Mouse (Mus musculus) C2C12 (cell line): ENCODE measurements around the gene Cacna2d3. TPM values are rescaled to one million over a fixed set of nuclear protein-coding genes. Genes with fewer than 3 reads are reported as not detected.

ENCODE experiments used
- H3K27me3 ChIP-seq: one replicate; pipeline ENCODE4 v1.6.1; 2011; ENCODE audit not compliant: control insufficient read depth, insufficient read depth, insufficient read length
- H3K36me3 ChIP-seq: one replicate; pipeline ENCODE4 v1.6.1; 2011; ENCODE audit not compliant: control insufficient read depth, insufficient read depth
- H3K4me3 ChIP-seq: one replicate; pipeline ENCODE4 v1.5.1; 2011; ENCODE audit warnings: mild to moderate bottlenecking, control low read depth; ENCODE audit not compliant: poor library complexity, insufficient read depth, severe bottlenecking
- H3K79me2 ChIP-seq: one replicate; pipeline ENCODE4 v1.6.1; 2011; ENCODE audit not compliant: control insufficient read depth, insufficient read depth
- H3K79me3 ChIP-seq: one replicate; pipeline ENCODE4 v1.6.1; 2011; ENCODE audit warnings: low read depth, control low read depth
- H3ac ChIP-seq: one replicate; pipeline ENCODE3; 2011; ENCODE audit warnings: low read depth; ENCODE audit not compliant: control insufficient read depth, insufficient read length
- CEBPB ChIP-seq: IDR thresholded peaks from one replicate; pipeline ENCODE4 v1.6.1; 2011; ENCODE audit warnings: low read depth, mild to moderate bottlenecking, control low read depth, moderate library complexity
- CTCF ChIP-seq: IDR thresholded peaks from one replicate; pipeline ENCODE4 v1.5.1; 2011; ENCODE audit not compliant: control insufficient read depth, insufficient read depth, insufficient read length
- FOSL1 ChIP-seq: IDR thresholded peaks from one replicate; pipeline ENCODE4 v1.8.0; 2011; ENCODE audit warnings: mild to moderate bottlenecking, low read length; ENCODE audit not compliant: poor library complexity, insufficient read depth, severe bottlenecking
- MAX ChIP-seq: IDR thresholded peaks from one replicate; pipeline ENCODE4 v1.6.1; 2011; ENCODE audit warnings: mild to moderate bottlenecking, control low read depth
- MYOD1 ChIP-seq: IDR thresholded peaks from one replicate; pipeline ENCODE4 v1.6.1; 2011; ENCODE audit warnings: low read depth; ENCODE audit not compliant: control insufficient read depth, insufficient read length
- MYOG ChIP-seq: IDR thresholded peaks from one replicate; pipeline ENCODE4 v1.6.1; 2011; ENCODE audit not compliant: control insufficient read depth, insufficient read length; ENCODE audit errors: extremely low read depth
- USF1 ChIP-seq: IDR thresholded peaks from one replicate; pipeline ENCODE4 v1.6.1; 2011; ENCODE audit warnings: low read depth, mild to moderate bottlenecking, control low read depth, moderate library complexity
- polyA plus RNA-seq: library from polyadenylated mRNA; unstranded; fragments of >200 nt; fragmentation: generic; extraction: Trizol; gene quantifications from one replicate; pipeline ENCODE4 v1.2.1, GENCODE M21; 2012; ENCODE audit warnings: missing spikeins

Cacna2d3 gene
- polyA plus RNA-seq, 1 experiment = not detected

DNA sequence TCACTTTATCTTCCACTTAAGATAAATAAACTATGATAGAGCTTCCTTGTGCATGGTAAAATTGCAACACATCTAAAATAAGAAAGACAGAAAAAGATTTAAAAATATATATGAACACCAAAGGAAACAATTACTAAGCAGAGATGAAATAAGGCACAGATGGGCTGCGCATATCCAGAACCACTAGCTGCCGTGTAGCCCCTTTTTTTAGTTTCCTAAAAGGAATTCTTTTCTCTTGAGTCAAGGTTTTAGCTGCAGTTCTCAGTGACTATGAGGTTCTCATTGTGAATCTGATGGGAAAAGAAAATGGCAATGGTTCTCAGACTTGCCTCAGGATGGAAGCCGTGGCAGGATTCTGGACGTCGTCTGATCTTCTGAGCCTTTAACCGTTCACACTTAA lies 814.0 kb downstream of the Cacna2d3 start:
- TF ChIP-seq FOSL1 (no peak), MYOD1 (no peak), CEBPB (no peak), MYOG (no peak), MAX (no peak), USF1 (no peak), CTCF (no peak)
- Histone ChIP-seq H3K27me3 (no peaks in the 10 kb centered on the region), H3K79me2 (no peaks in the 10 kb centered on the region), H3ac (no peak overlapping the region), H3K79me3 (no peaks in the 10 kb centered on the region), H3K4me3 (no peak overlapping the region), H3K36me3 (no peaks in the 10 kb centered on the region)

DNA sequence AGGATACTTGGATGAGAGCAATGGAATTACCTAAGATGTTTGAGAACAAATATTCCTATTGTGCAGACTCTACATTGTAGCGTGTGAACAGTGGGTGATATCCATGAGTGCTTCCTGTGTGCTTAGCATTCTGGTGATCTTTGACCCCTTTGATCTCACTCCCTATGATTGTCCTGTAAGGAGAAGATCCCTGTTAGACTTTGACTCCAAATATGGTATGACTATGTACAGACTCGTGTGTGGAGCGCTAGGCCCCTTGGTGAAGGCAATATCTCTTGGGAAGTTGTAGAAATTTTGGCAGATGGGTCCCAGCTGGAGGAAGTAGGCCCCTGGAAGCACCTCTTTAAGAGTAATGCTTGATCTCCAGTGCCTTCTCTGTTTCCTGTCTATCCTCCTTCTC lies 829.1 kb downstream of the Cacna2d3 start:
- no peak for TF ChIP-seq CTCF
- no peak for TF ChIP-seq FOSL1
- TF ChIP-seq MAX = no peak
- no peak for TF ChIP-seq USF1
- TF ChIP-seq MYOD1 = no peak
- TF ChIP-seq MYOG = no peak
- TF ChIP-seq CEBPB = no peak
- Histone ChIP-seq H3K27me3 (no peaks in the 10 kb centered on the region), H3K4me3 (no peak overlapping the region), H3K79me3 (no peaks in the 10 kb centered on the region), H3K36me3 (no peaks in the 10 kb centered on the region), H3ac (no peak overlapping the region), H3K79me2 (no peaks in the 10 kb centered on the region)

DNA sequence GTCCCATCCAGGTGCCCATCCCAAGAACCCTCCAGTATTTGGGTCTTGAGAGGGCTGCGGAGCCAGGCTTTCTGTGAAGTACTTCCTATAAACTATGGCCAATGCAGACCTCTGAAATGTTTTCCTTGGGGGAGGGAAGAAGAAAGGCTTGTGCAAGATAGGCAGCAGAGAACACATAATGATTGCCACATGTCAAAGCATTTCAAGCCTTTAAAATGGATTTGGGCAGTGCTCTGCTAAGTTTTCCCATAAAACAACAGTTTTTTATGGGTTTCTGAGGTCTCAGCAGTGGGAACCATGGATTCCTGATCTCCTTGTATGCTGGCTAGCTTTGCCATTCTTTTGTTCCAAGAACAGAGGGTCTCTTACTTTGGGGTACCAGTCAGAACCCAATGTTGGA lies 834.3 kb downstream of the Cacna2d3 start:
- Histone ChIP-seq H3K36me3 (no peaks in the 10 kb centered on the region), H3K27me3 (no peaks in the 10 kb centered on the region), H3K79me3 (no peaks in the 10 kb centered on the region), H3K79me2 (no peaks in the 10 kb centered on the region), H3K4me3 (no peak overlapping the region), H3ac (no peak overlapping the region)
- TF ChIP-seq CEBPB = no peak
- TF ChIP-seq MYOD1 = no peak
- TF ChIP-seq FOSL1 = no peak

DNA sequence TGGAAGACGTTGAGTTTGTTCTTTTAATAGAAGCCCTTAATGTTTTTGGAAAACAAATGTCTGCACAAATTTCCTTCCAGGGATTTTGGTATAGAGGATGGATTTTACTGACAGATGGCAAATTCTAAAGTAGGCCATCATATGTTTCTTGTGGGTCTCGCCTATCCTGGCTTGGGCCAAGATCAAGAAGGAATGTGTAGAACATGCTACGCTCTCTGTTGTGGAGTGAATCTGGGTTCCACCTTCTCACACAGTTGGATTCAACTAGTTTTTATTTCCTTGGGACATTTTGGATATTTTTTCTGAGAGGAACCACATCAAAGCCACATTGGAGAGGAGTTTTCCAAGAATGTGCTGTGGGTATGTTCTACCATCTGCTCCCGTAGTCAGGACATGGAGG lies 835.0 kb downstream of the Cacna2d3 start:
- no peak for TF ChIP-seq CEBPB
- TF ChIP-seq CTCF = no peak
- no peak for TF ChIP-seq FOSL1
- no peak for TF ChIP-seq USF1
- no peak for TF ChIP-seq MAX
- TF ChIP-seq MYOG = no peak
- no peak for TF ChIP-seq MYOD1
- Histone ChIP-seq H3K36me3 (no peaks in the 10 kb centered on the region), H3K79me3 (no peaks in the 10 kb centered on the region), H3K79me2 (no peaks in the 10 kb centered on the region), H3K27me3 (no peaks in the 10 kb centered on the region), H3ac (no peak overlapping the region), H3K4me3 (no peak overlapping the region)

DNA sequence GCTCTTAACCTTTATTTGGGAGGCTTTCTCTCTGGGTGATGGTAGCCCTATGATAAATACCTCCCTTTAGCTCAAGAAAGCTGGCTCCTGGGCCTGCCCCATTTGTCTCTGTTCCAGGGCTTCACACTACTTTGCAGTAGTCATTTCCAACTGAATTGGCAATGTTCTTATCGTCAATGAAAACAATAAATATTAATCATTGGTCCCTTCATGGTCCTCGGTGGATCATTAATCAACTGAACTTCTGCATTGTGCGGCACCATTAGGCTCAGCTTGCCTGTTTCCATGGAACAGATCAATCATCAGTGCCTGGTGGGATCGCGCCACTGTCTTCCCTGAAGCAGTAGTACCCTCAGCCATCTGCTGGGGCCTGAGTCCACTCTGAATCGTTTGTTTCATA lies 850.7 kb downstream of the Cacna2d3 start:
- Histone ChIP-seq H3K36me3 (no peaks in the 10 kb centered on the region), H3K79me3 (no peaks in the 10 kb centered on the region)

DNA sequence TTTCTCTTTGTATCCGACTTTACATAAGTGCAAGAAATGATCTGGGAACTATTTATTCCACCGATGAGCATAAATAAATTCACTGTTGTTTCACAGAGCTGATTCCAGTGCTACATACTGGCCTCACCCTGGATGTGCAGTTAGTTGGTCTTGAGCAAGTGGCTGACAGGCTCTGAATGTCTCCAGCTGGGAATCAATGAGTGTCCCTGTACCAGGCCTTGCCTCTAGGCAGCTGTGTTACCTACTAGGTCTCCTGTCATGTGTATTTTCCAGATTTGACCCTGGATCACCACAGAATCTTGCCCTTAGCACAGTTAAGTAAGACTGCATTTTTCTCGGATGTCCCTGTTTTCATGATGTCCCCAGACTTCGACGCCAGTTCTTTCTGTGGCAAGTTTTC lies 851.3 kb downstream of the Cacna2d3 start:
- no peaks in the 10 kb centered on the region for H3K79me3 ChIP-seq
- H3K79me2 ChIP-seq = no peaks in the 10 kb centered on the region
- H3ac ChIP-seq = no peak overlapping the region
- H3K27me3 ChIP-seq = no peaks in the 10 kb centered on the region
- no peaks in the 10 kb centered on the region for H3K36me3 ChIP-seq
- H3K4me3 ChIP-seq = no peak overlapping the region
- TF ChIP-seq MYOG (no peak), MYOD1 (no peak), CTCF (no peak), FOSL1 (no peak), MAX (no peak), USF1 (no peak), CEBPB (no peak)

More for the DNA sequence above, 850.7 kb downstream of the Cacna2d3 start:
- TF ChIP-seq MYOG = no peak
- TF ChIP-seq CTCF = no peak
- TF ChIP-seq MYOD1 = no peak
- TF ChIP-seq USF1 = no peak
- no peak for TF ChIP-seq CEBPB
- no peak for TF ChIP-seq FOSL1
- Histone ChIP-seq H3K4me3 (no peak overlapping the region), H3ac (no peak overlapping the region), H3K27me3 (no peaks in the 10 kb centered on the region), H3K79me2 (no peaks in the 10 kb centered on the region)
